Mouse (Mus musculus): ENCODE results near the gene Crybg2. TPM values are rescaled to one million over a fixed set of nuclear protein-coding genes. Genes with fewer than 3 reads are reported as not detected.

The Crybg2 gene
- polyA plus RNA-seq, 1 experiment from 2014 or later, result 17.9 TPM

GRCm38 (mm10) chr4:134128221-134128982, 67.8 kb downstream of the Crybg2 start, which contains the start of gene Sh3bgrl3:
Gene Sh3bgrl3 (minus strand): TSS chr4:134128789.
- WGBS, result under 1% methylated on average over 48 of the region's 50 CpGs
- H3K9me3 ChIP-seq (ENCODE audit: control insufficient read depth), result no peaks in the 10 kb centered on the region
- H3K4me2 ChIP-seq (replicated peaks; ENCODE audit: low read depth), result peak within 1 kb of the TSS; percentile 90
- peak within 1 kb of the TSS; percentile 86 for H3K4me3 ChIP-seq (ENCODE audit: low read depth, low read length)
- peaks cover 13% of the 10 kb centered on the region; the same call in 1 of the 2 replicates for H3K4me1 ChIP-seq (replicated peaks; ENCODE audit: control insufficient read depth, insufficient read depth, low read length)
- no peaks in the 10 kb centered on the region for H3K27me3 ChIP-seq (replicated peaks; ENCODE audit: control insufficient read depth, insufficient read depth, low read length)
- H3K36me3 ChIP-seq (ENCODE audit: control insufficient read depth, insufficient read depth), result peaks cover 4% of the 10 kb centered on the region; the same call in 1 of the 2 replicates
- peak within 1 kb of the TSS; percentile 83 for H3K9ac ChIP-seq (ENCODE audit: low read depth, low read length)
- ATAC-seq, result peak; percentile 85
- H3K27ac ChIP-seq (ENCODE audit: low read depth, low read length), result peak within 1 kb of the TSS; percentile 82
- TF ChIP-seq CTCF (IDR thresholded peaks at IDR 0.05; ENCODE audit: low read depth), result no peak

GRCm38 (mm10) chr4:134128983-134129362, 68.4 kb downstream of the Crybg2 start:
- peaks cover 13% of the 10 kb centered on the region; the same call in 1 of the 2 replicates for H3K4me1 ChIP-seq (replicated peaks; ENCODE audit: control insufficient read depth, insufficient read depth, low read length)
- H3K9me3 ChIP-seq (ENCODE audit: control insufficient read depth), result no peaks in the 10 kb centered on the region
- peaks cover 7% of the 10 kb centered on the region; the same call in 1 of the 2 replicates for H3K36me3 ChIP-seq (ENCODE audit: control insufficient read depth, insufficient read depth)
- peak overlapping the region; percentile 83 for H3K9ac ChIP-seq (ENCODE audit: low read depth, low read length)
- no peak for TF ChIP-seq CTCF (IDR thresholded peaks at IDR 0.05; ENCODE audit: low read depth)
- peak overlapping the region; percentile 86 for H3K4me3 ChIP-seq (ENCODE audit: low read depth, low read length)
- peak; percentile 58 for ATAC-seq
- peak overlapping the region; percentile 90 for H3K4me2 ChIP-seq (replicated peaks; ENCODE audit: low read depth)
- WGBS, result under 1% methylated on average over 14 of the region's 14 CpGs
- no peaks in the 10 kb centered on the region for H3K27me3 ChIP-seq (replicated peaks; ENCODE audit: control insufficient read depth, insufficient read depth, low read length)
- peak overlapping the region; percentile 82 for H3K27ac ChIP-seq (ENCODE audit: low read depth, low read length)

- Histone ChIP-seq H3K36me3 (ENCODE audit: control insufficient read depth, insufficient read depth) (peaks cover 10% of the 10 kb centered on the region; the same call in 1 of the 2 replicates), H3K4me1 (replicated peaks; ENCODE audit: control insufficient read depth, insufficient read depth, low read length) (peaks cover 13% of the 10 kb centered on the region; the same call in 1 of the 2 replicates), H3K9ac (ENCODE audit: low read depth, low read length) (peak overlapping the region; percentile 83), H3K4me3 (ENCODE audit: low read depth, low read length) (peak overlapping the region; percentile 86), H3K9me3 (ENCODE audit: control insufficient read depth) (no peaks in the 10 kb centered on the region), H3K27ac (ENCODE audit: low read depth, low read length) (peak overlapping the region; percentile 82), H3K4me2 (replicated peaks; ENCODE audit: low read depth) (peak overlapping the region; percentile 90), H3K27me3 (replicated peaks; ENCODE audit: control insufficient read depth, insufficient read depth, low read length) (no peaks in the 10 kb centered on the region)
- ATAC-seq, result no peak
- 44% methylated on average over 6 of the region's 6 CpGs for WGBS
- TF ChIP-seq CTCF (IDR thresholded peaks at IDR 0.05; ENCODE audit: low read depth), result no peak
Measured at GRCm38 (mm10) chr4:134129482-134129881, 68.9 kb downstream of the Crybg2 start.

GRCm38 (mm10) chr4:134132117-134132516, 71.5 kb downstream of the Crybg2 start:
- 65% methylated on average over 3 of the region's 3 CpGs for WGBS
- Histone ChIP-seq H3K9ac (ENCODE audit: low read depth, low read length) (no peak overlapping the region), H3K4me1 (replicated peaks; ENCODE audit: control insufficient read depth, insufficient read depth, low read length) (peaks cover 13% of the 10 kb centered on the region; the same call in 1 of the 2 replicates)

GRCm38 (mm10) chr4:134132519-134133095, 72.0 kb downstream of the Crybg2 start:
- TF ChIP-seq CTCF (IDR thresholded peaks at IDR 0.05; ENCODE audit: low read depth), result no peak
- ATAC-seq, result no peak
- H3K27ac ChIP-seq (ENCODE audit: low read depth, low read length), result no peak overlapping the region

More at GRCm38 (mm10) chr4:134132117-134132516, 71.5 kb downstream of the Crybg2 start:
- no peak for TF ChIP-seq CTCF (IDR thresholded peaks at IDR 0.05; ENCODE audit: low read depth)
- Histone ChIP-seq H3K36me3 (ENCODE audit: control insufficient read depth, insufficient read depth) (peaks cover 10% of the 10 kb centered on the region; the same call in 1 of the 2 replicates), H3K4me2 (replicated peaks; ENCODE audit: low read depth) (no peak overlapping the region), H3K9me3 (ENCODE audit: control insufficient read depth) (no peaks in the 10 kb centered on the region), H3K27ac (ENCODE audit: low read depth, low read length) (no peak overlapping the region), H3K4me3 (ENCODE audit: low read depth, low read length) (no peak overlapping the region), H3K27me3 (replicated peaks; ENCODE audit: control insufficient read depth, insufficient read depth, low read length) (no peaks in the 10 kb centered on the region)
- ATAC-seq, result no peak

GRCm38 (mm10) chr4:134136280-134136926, 75.8 kb downstream of the Crybg2 start:
- WGBS, result 59% methylated on average over 3 of the region's 3 CpGs
- TF ChIP-seq CTCF (IDR thresholded peaks at IDR 0.05; ENCODE audit: low read depth), result no peak
- no peak overlapping the region for H3K4me2 ChIP-seq (replicated peaks; ENCODE audit: low read depth)
- no peak overlapping the region for H3K4me3 ChIP-seq (ENCODE audit: low read depth, low read length)
- H3K36me3 ChIP-seq (ENCODE audit: control insufficient read depth, insufficient read depth), result peaks cover 10% of the 10 kb centered on the region; the same call in 1 of the 2 replicates
- no peak overlapping the region for H3K9ac ChIP-seq (ENCODE audit: low read depth, low read length)
- no peak overlapping the region for H3K27ac ChIP-seq (ENCODE audit: low read depth, low read length)
- H3K4me1 ChIP-seq (replicated peaks; ENCODE audit: control insufficient read depth, insufficient read depth, low read length), result no peaks in the 10 kb centered on the region; the same call in 1 of the 2 replicates
- no peak for ATAC-seq
- H3K27me3 ChIP-seq (replicated peaks; ENCODE audit: control insufficient read depth, insufficient read depth, low read length), result no peaks in the 10 kb centered on the region
- no peaks in the 10 kb centered on the region for H3K9me3 ChIP-seq (ENCODE audit: control insufficient read depth)

More at GRCm38 (mm10) chr4:134132519-134133095, 72.0 kb downstream of the Crybg2 start:
- Histone ChIP-seq H3K4me3 (ENCODE audit: low read depth, low read length) (no peak overlapping the region), H3K9ac (ENCODE audit: low read depth, low read length) (no peak overlapping the region), H3K4me2 (replicated peaks; ENCODE audit: low read depth) (no peak overlapping the region), H3K27me3 (replicated peaks; ENCODE audit: control insufficient read depth, insufficient read depth, low read length) (no peaks in the 10 kb centered on the region), H3K9me3 (ENCODE audit: control insufficient read depth) (no peaks in the 10 kb centered on the region), H3K4me1 (replicated peaks; ENCODE audit: control insufficient read depth, insufficient read depth, low read length) (peaks cover 13% of the 10 kb centered on the region; the same call in 1 of the 2 replicates), H3K36me3 (ENCODE audit: control insufficient read depth, insufficient read depth) (peaks cover 10% of the 10 kb centered on the region; the same call in 1 of the 2 replicates)
- WGBS, result 61% methylated on average over 8 of the region's 8 CpGs
